Mouse (Mus musculus): Measurements from ENCODE around the gene Them7. TPM values are rescaled to one million over a fixed set of nuclear protein-coding genes. Genes with fewer than 3 reads are reported as not detected.

Gene Them7
- total and polyA plus RNA-seq, 2 experiments, result 21.8 to 45.9 TPM

- DNase-seq (ENCODE audit: extremely low read depth, low read depth, low spot score), result peak; percentile 58
- TF ChIP-seq POLR2A (IDR thresholded peaks at IDR 0.05; ENCODE audit: extremely low read depth, insufficient read depth, low read length), result no peak
- no peak for TF ChIP-seq CTCF (IDR thresholded peaks at IDR 0.05; ENCODE audit: low read depth, low read length)
- H3K27ac ChIP-seq (replicated peaks; ENCODE audit: insufficient read depth, low read depth, low read length), result no peak overlapping the region
- H3K4me1 ChIP-seq (ENCODE audit: control insufficient read depth, insufficient read depth, low read length), result peaks cover 7% of the 10 kb centered on the region
- no peak overlapping the region for H3K4me3 ChIP-seq (ENCODE audit: insufficient read depth, low read depth, low read length)
- H3K27me3 ChIP-seq (ENCODE audit: control insufficient read depth, insufficient read depth, low read length), result no peaks in the 10 kb centered on the region
- no peak overlapping the region for H3K9ac ChIP-seq (ENCODE audit: low read depth, low read length)
- peaks cover 4% of the 10 kb centered on the region; the same call in 1 of the 2 replicates for H3K79me2 ChIP-seq (ENCODE audit: control insufficient read depth, insufficient read depth, low read length)
- H3K36me3 ChIP-seq (ENCODE audit: control insufficient read depth, insufficient read depth, low read length), result no peaks in the 10 kb centered on the region
- WGBS, result 54% methylated on average over 7 of the region's 7 CpGs
Measured at GRCm38 (mm10) chr2:105226297-105226958, 2.3 kb downstream of the Them7 start.

GRCm38 (mm10) chr2:105228416-105228815, 4.3 kb downstream of the Them7 start:
- H3K79me2 ChIP-seq (ENCODE audit: control insufficient read depth, insufficient read depth, low read length), result peaks cover 4% of the 10 kb centered on the region; the same call in 1 of the 2 replicates
- no peak for TF ChIP-seq POLR2A (IDR thresholded peaks at IDR 0.05; ENCODE audit: extremely low read depth, insufficient read depth, low read length)
- TF ChIP-seq CTCF (IDR thresholded peaks at IDR 0.05; ENCODE audit: low read depth, low read length), result no peak
- peaks cover 7% of the 10 kb centered on the region for H3K4me1 ChIP-seq (ENCODE audit: control insufficient read depth, insufficient read depth, low read length)
- 9% methylated on average over 2 of the region's 2 CpGs for WGBS
- no peak overlapping the region for H3K4me3 ChIP-seq (ENCODE audit: insufficient read depth, low read depth, low read length)
- H3K27me3 ChIP-seq (ENCODE audit: control insufficient read depth, insufficient read depth, low read length), result no peaks in the 10 kb centered on the region
- no peak overlapping the region for H3K9ac ChIP-seq (ENCODE audit: low read depth, low read length)
- H3K36me3 ChIP-seq (ENCODE audit: control insufficient read depth, insufficient read depth, low read length), result no peaks in the 10 kb centered on the region
- no peak overlapping the region for H3K27ac ChIP-seq (replicated peaks; ENCODE audit: insufficient read depth, low read depth, low read length)
- peak; percentile 81 for DNase-seq (ENCODE audit: extremely low read depth, low read depth, low spot score)

- Histone ChIP-seq H3K79me2 (ENCODE audit: control insufficient read depth, insufficient read depth, low read length) (peaks cover 4% of the 10 kb centered on the region; the same call in 1 of the 2 replicates), H3K4me3 (ENCODE audit: insufficient read depth, low read depth, low read length) (no peak overlapping the region), H3K36me3 (ENCODE audit: control insufficient read depth, insufficient read depth, low read length) (no peaks in the 10 kb centered on the region), H3K4me1 (ENCODE audit: control insufficient read depth, insufficient read depth, low read length) (peaks cover 17% of the 10 kb centered on the region), H3K27ac (replicated peaks; ENCODE audit: insufficient read depth, low read depth, low read length) (no peak overlapping the region), H3K9ac (ENCODE audit: low read depth, low read length) (no peak overlapping the region), H3K27me3 (ENCODE audit: control insufficient read depth, insufficient read depth, low read length) (no peaks in the 10 kb centered on the region)
- peak; percentile 36 for TF ChIP-seq CTCF (IDR thresholded peaks at IDR 0.05; ENCODE audit: low read depth, low read length)
- TF ChIP-seq POLR2A (IDR thresholded peaks at IDR 0.05; ENCODE audit: extremely low read depth, insufficient read depth, low read length), result no peak
- 0% methylated on average over 1 of the region's 1 CpGs for WGBS
- peak; percentile 53 for DNase-seq (ENCODE audit: extremely low read depth, low read depth, low spot score)
Measured at GRCm38 (mm10) chr2:105230333-105230732, 6.2 kb downstream of the Them7 start.

- Histone ChIP-seq H3K79me2 (ENCODE audit: control insufficient read depth, insufficient read depth, low read length) (peaks cover 4% of the 10 kb centered on the region; the same call in 1 of the 2 replicates), H3K4me1 (ENCODE audit: control insufficient read depth, insufficient read depth, low read length) (peaks cover 19% of the 10 kb centered on the region), H3K27ac (replicated peaks; ENCODE audit: insufficient read depth, low read depth, low read length) (no peak overlapping the region), H3K36me3 (ENCODE audit: control insufficient read depth, insufficient read depth, low read length) (no peaks in the 10 kb centered on the region), H3K27me3 (ENCODE audit: control insufficient read depth, insufficient read depth, low read length) (no peaks in the 10 kb centered on the region), H3K9ac (ENCODE audit: low read depth, low read length) (no peak overlapping the region), H3K4me3 (ENCODE audit: insufficient read depth, low read depth, low read length) (no peak overlapping the region)
- DNase-seq (ENCODE audit: extremely low read depth, low read depth, low spot score), result no peak
- no peak for TF ChIP-seq CTCF (IDR thresholded peaks at IDR 0.05; ENCODE audit: low read depth, low read length)
- no peak for TF ChIP-seq POLR2A (IDR thresholded peaks at IDR 0.05; ENCODE audit: extremely low read depth, insufficient read depth, low read length)
- 86% methylated on average over 4 of the region's 4 CpGs for WGBS
Measured at GRCm38 (mm10) chr2:105232386-105232785, 8.3 kb downstream of the Them7 start.

GRCm38 (mm10) chr2:105234278-105234677, 10.2 kb downstream of the Them7 start:
- peaks cover 21% of the 10 kb centered on the region for H3K4me1 ChIP-seq (ENCODE audit: control insufficient read depth, insufficient read depth, low read length)
- H3K36me3 ChIP-seq (ENCODE audit: control insufficient read depth, insufficient read depth, low read length), result no peaks in the 10 kb centered on the region
- peaks cover 8% of the 10 kb centered on the region; the same call in 1 of the 2 replicates for H3K79me2 ChIP-seq (ENCODE audit: control insufficient read depth, insufficient read depth, low read length)
- no peaks in the 10 kb centered on the region for H3K27me3 ChIP-seq (ENCODE audit: control insufficient read depth, insufficient read depth, low read length)
- DNase-seq (ENCODE audit: extremely low read depth, low read depth, low spot score), result peak; percentile 69
- no peak for TF ChIP-seq POLR2A (IDR thresholded peaks at IDR 0.05; ENCODE audit: extremely low read depth, insufficient read depth, low read length)
- no peak for TF ChIP-seq CTCF (IDR thresholded peaks at IDR 0.05; ENCODE audit: low read depth, low read length)
- no peak overlapping the region for H3K4me3 ChIP-seq (ENCODE audit: insufficient read depth, low read depth, low read length)
- 26% methylated on average over 6 of the region's 6 CpGs for WGBS
- H3K9ac ChIP-seq (ENCODE audit: low read depth, low read length), result no peak overlapping the region
- no peak overlapping the region for H3K27ac ChIP-seq (replicated peaks; ENCODE audit: insufficient read depth, low read depth, low read length)

Data from liver, adult 2 months (tissue).